Mouse (Mus musculus) heart, adult 9 months (tissue): ENCODE data around the gene Gm9857.

Experiments
- DNase-seq, 2 experiments: peaks; one replicate each; pipeline ENCODE4 v3.0.0; 2022; ENCODE audit warnings: low spot score in 2 of 2

Gene Gm9857

GRCm38 (mm10) chr3:108925677-108926076 is 14.6 kb downstream of the Gm9857 start:
- DNase-seq, result no peak

GRCm38 (mm10) chr3:108921822-108922221 is 18.4 kb downstream of the Gm9857 start:
- no peak for DNase-seq

- DNase-seq, result no peak
Measured at GRCm38 (mm10) chr3:108920442-108921070, 19.7 kb downstream of the Gm9857 start.

GRCm38 (mm10) chr3:108918852-108919251 is 21.4 kb downstream of the Gm9857 start:
- no peak for DNase-seq

GRCm38 (mm10) chr3:108917986-108918385 is 22.3 kb downstream of the Gm9857 start:
- DNase-seq, result no peak

GRCm38 (mm10) chr3:108916857-108917256 is 23.4 kb downstream of the Gm9857 start:
- no peak for DNase-seq

- DNase-seq, result no peak
Measured at GRCm38 (mm10) chr3:108915999-108916398, 24.2 kb downstream of the Gm9857 start.

GRCm38 (mm10) chr3:108911548-108912413 is 28.5 kb downstream of the Gm9857 start, which contains the start of gene Prpf38b:
TSS of gene Prpf38b (minus strand) at chr3:108911727.
- peak; percentile 95 for DNase-seq

- DNase-seq, result peak; percentile 43 to 61
Measured at GRCm38 (mm10) chr3:108911081-108911547, 29.1 kb downstream of the Gm9857 start.

- DNase-seq, result no peak
Measured at GRCm38 (mm10) chr3:108910303-108911080, 29.8 kb downstream of the Gm9857 start.

GRCm38 (mm10) chr3:108902934-108903333 is 37.3 kb downstream of the Gm9857 start:
- no peak for DNase-seq

GRCm38 (mm10) chr3:108902038-108902437 is 38.2 kb downstream of the Gm9857 start:
- no peak for DNase-seq

GRCm38 (mm10) chr3:108900681-108901080 is 39.6 kb downstream of the Gm9857 start:
- DNase-seq, result peak; percentile 23 to 30

- DNase-seq, result peak; percentile 24 to 45
Measured at GRCm38 (mm10) chr3:108900147-108900546, 40.1 kb downstream of the Gm9857 start.

GRCm38 (mm10) chr3:108898640-108899039 is 41.6 kb downstream of the Gm9857 start:
- no peak for DNase-seq

GRCm38 (mm10) chr3:108892914-108893313 is 47.3 kb downstream of the Gm9857 start:
- DNase-seq, result no peak

GRCm38 (mm10) chr3:108892080-108892479 is 48.2 kb downstream of the Gm9857 start:
- DNase-seq, result no peak
